8 mouse cellular contexts compared by ENCODE assay signal in genomic region chr8:77610374-77610969, GRCm38 (mm10). TPM values are rescaled to one million over a fixed set of nuclear protein-coding genes. Genes with fewer than 3 reads are reported as not detected.
DNase-seq lines count a peak whose midpoint lies in the region; ATAC-seq and TF ChIP-seq lines count a peak whose summit lies in the region.

Gene Tmem184c (minus strand): TSS chr8:77610698.

- dilution Hi-C loops in CH12.LX (cut with MboI; ENCODE audit: extremely low pct_ligation_motif_present, extremely low pct_unique_long_range_greater_than_20kb, low sequenced_read_pairs), result no loop called here

- TF ChIP-seq CTCF in CH12.LX (conservative IDR thresholded peaks at IDR 0.05 in 1 of 2, IDR thresholded peaks at IDR 0.05 in 1 of 2; ENCODE audit: low read depth in 2 of 2, low read length in 2 of 2), result no peak

- H3K27ac ChIP-seq in CH12.LX (ENCODE audit: insufficient read depth, low read depth), result no peak within 1 kb of the TSS; the same call in 1 of the 2 replicates
- H3K27ac ChIP-seq in forebrain, embryonic 11.5 days (ENCODE audit: low read depth, low read length), result 0 out of 2 replicates have a peak within 1 kb of the TSS, but pooled peaks have one; percentile 25
- no peak within 1 kb of the TSS for H3K27ac ChIP-seq in heart, embryonic 16.5 days (ENCODE audit: low read length)
- H3K27ac ChIP-seq in liver, embryonic 15.5 days (replicated peaks), result no peak within 1 kb of the TSS
- H3K27ac ChIP-seq in neural tube, embryonic 12.5 days, result peak within 1 kb of the TSS; percentile 51; the same call in 1 of the 2 replicates

- peak within 1 kb of the TSS; percentile 81 to 96 (median 91) for H3K4me3 ChIP-seq in CH12.LX (replicated peaks in 1 of 3; ENCODE audit: low read depth in 2 of 3, low read length in 2 of 3, poor library complexity in 1 of 3)
- peak within 1 kb of the TSS; percentile 79 for H3K4me3 ChIP-seq in forebrain, embryonic 11.5 days (ENCODE audit: low read depth, low read length)
- H3K4me3 ChIP-seq in heart, embryonic 16.5 days (ENCODE audit: low read length), result peak within 1 kb of the TSS; percentile 94
- peak within 1 kb of the TSS; percentile 66 for H3K4me3 ChIP-seq in liver, embryonic 15.5 days (replicated peaks)
- peak within 1 kb of the TSS; percentile 74 for H3K4me3 ChIP-seq in neural tube, embryonic 12.5 days

- H3K4me2 ChIP-seq in CH12.LX (ENCODE audit: insufficient read depth, low read depth, poor library complexity, severe bottlenecking), result peak within 1 kb of the TSS; percentile 81
- H3K4me2 ChIP-seq in forebrain, embryonic 11.5 days (ENCODE audit: low read depth, low read length, severe bottlenecking), result peak within 1 kb of the TSS; percentile 70
- peak within 1 kb of the TSS; percentile 95 for H3K4me2 ChIP-seq in heart, embryonic 16.5 days (ENCODE audit: low read depth, low read length)
- H3K4me2 ChIP-seq in liver, embryonic 15.5 days, result peak within 1 kb of the TSS; percentile 83
- H3K4me2 ChIP-seq in neural tube, embryonic 12.5 days (replicated peaks), result peak within 1 kb of the TSS; percentile 76

- peaks cover 10% of the 10 kb centered on the region for H3K79me2 ChIP-seq in CH12.LX (replicated peaks; ENCODE audit: control insufficient read depth, extremely low read depth, insufficient read depth, poor library complexity, severe bottlenecking)

- WGBS in forebrain, embryonic 11.5 days, result under 1% methylated on average over 36 of the region's 36 CpGs
- WGBS in heart, embryonic 16.5 days, result under 1% methylated on average over 36 of the region's 36 CpGs
- WGBS in liver, embryonic 15.5 days (ENCODE audit: insufficient replicate concordance), result under 1% methylated on average over 36 of the region's 36 CpGs
- WGBS in neural tube, embryonic 12.5 days, result under 1% methylated on average over 36 of the region's 36 CpGs

- no peak for TF ChIP-seq EP300 in CH12.LX (IDR thresholded peaks at IDR 0.05; ENCODE audit: low read length)

- no peak for TF ChIP-seq RAD21 in CH12.LX (IDR thresholded peaks at IDR 0.05; ENCODE audit: low read depth, low read length)

- in situ Hi-C loops in CH12.LX (cut with MboI; ENCODE audit: low pct_ligation_motif_present, low pct_unique_long_range_greater_than_20kb, low sequenced_read_pairs), result no loop called here

- peaks cover 2% of the 10 kb centered on the region for H3K9me3 ChIP-seq in CH12.LX (replicated peaks; ENCODE audit: low read length)
- no peaks in the 10 kb centered on the region for H3K9me3 ChIP-seq in forebrain, embryonic 11.5 days (ENCODE audit: control insufficient read depth, low read length)
- no peaks in the 10 kb centered on the region for H3K9me3 ChIP-seq in heart, embryonic 16.5 days (replicated peaks; ENCODE audit: control insufficient read depth, low read length)
- no peaks in the 10 kb centered on the region for H3K9me3 ChIP-seq in liver, embryonic 15.5 days (replicated peaks)
- H3K9me3 ChIP-seq in neural tube, embryonic 12.5 days, result no peaks in the 10 kb centered on the region

- H3K36me3 ChIP-seq in CH12.LX (replicated peaks in 1 of 2; ENCODE audit: control insufficient read depth in 1 of 2, insufficient read depth in 1 of 2, low read length in 1 of 2), result peaks cover 6 to 12% of the 10 kb centered on the region in 2 experiments
- H3K36me3 ChIP-seq in forebrain, embryonic 11.5 days (ENCODE audit: control insufficient read depth, insufficient read depth, low read length), result no peaks in the 10 kb centered on the region
- 0 out of 2 replicates have a peak, but pooled peaks cover under 1% of the 10 kb centered on the region for H3K36me3 ChIP-seq in heart, embryonic 16.5 days (ENCODE audit: control insufficient read depth, insufficient read depth)
- no peaks in the 10 kb centered on the region for H3K36me3 ChIP-seq in liver, embryonic 15.5 days (replicated peaks)
- H3K36me3 ChIP-seq in neural tube, embryonic 12.5 days, result peaks cover 4% of the 10 kb centered on the region

- H3K9ac ChIP-seq in CH12.LX (ENCODE audit: insufficient read depth, low read depth), result peak within 1 kb of the TSS; percentile 57
- peak within 1 kb of the TSS; percentile 75 for H3K9ac ChIP-seq in forebrain, embryonic 11.5 days (ENCODE audit: low read length)
- H3K9ac ChIP-seq in heart, embryonic 16.5 days (ENCODE audit: low read length), result peak within 1 kb of the TSS; percentile 80
- H3K9ac ChIP-seq in liver, embryonic 15.5 days, result peak within 1 kb of the TSS; percentile 33
- H3K9ac ChIP-seq in neural tube, embryonic 12.5 days, result peak within 1 kb of the TSS; percentile 65

- no peaks in the 10 kb centered on the region for H3K27me3 ChIP-seq in CH12.LX (replicated peaks)
- H3K27me3 ChIP-seq in forebrain, embryonic 11.5 days (ENCODE audit: control insufficient read depth, insufficient read depth, low read length), result no peaks in the 10 kb centered on the region
- no peaks in the 10 kb centered on the region for H3K27me3 ChIP-seq in heart, embryonic 16.5 days (ENCODE audit: control insufficient read depth, insufficient read depth, low read length)
- H3K27me3 ChIP-seq in liver, embryonic 15.5 days, result peaks cover 21% of the 10 kb centered on the region
- no peaks in the 10 kb centered on the region for H3K27me3 ChIP-seq in neural tube, embryonic 12.5 days (replicated peaks)

- ATAC-seq in forebrain, embryonic 11.5 days (replicated peaks; ENCODE audit: low FRiP score), result peak; percentile 99
- ATAC-seq in heart, embryonic 16.5 days (replicated peaks; ENCODE audit: extremely low read depth, insufficient read depth, low FRiP score), result peak; percentile 98
- peak; percentile 81 for ATAC-seq in liver, embryonic 15.5 days (ENCODE audit: insufficient read depth)
- ATAC-seq in neural tube, embryonic 12.5 days (ENCODE audit: low FRiP score, low read depth), result peak; percentile 99

- DNase-seq in CH12.LX (ENCODE audit: extremely low read depth), result peak; percentile 99
- DNase-seq in c-Kit-positive CD71-positive TER-119-negative erythroid progenitor cells, embryonic 14.5 days (ENCODE audit: low read depth), result peak; percentile 93
- DNase-seq in forebrain, embryonic 11.5 days (ENCODE audit: low spot score), result peak; percentile 95
- DNase-seq in kidney, postnatal 36 days, result peak; percentile 97
- DNase-seq in telencephalon, adult 2 months (ENCODE audit: low read depth, low spot score), result peak; percentile 99

- H3K4me1 ChIP-seq in CH12.LX (ENCODE audit: control insufficient read depth in 1 of 2, insufficient read depth in 2 of 2), result peaks cover 5 to 18% of the 10 kb centered on the region in 2 experiments
- 0 out of 2 replicates have a peak, but pooled peaks cover 5% of the 10 kb centered on the region for H3K4me1 ChIP-seq in forebrain, embryonic 11.5 days (replicated peaks; ENCODE audit: control insufficient read depth, insufficient read depth, low read length)
- H3K4me1 ChIP-seq in heart, embryonic 16.5 days (ENCODE audit: control insufficient read depth, insufficient read depth, low read length), result peaks cover 9% of the 10 kb centered on the region
- peaks cover 14% of the 10 kb centered on the region for H3K4me1 ChIP-seq in liver, embryonic 15.5 days (replicated peaks)
- H3K4me1 ChIP-seq in neural tube, embryonic 12.5 days, result peaks cover 5% of the 10 kb centered on the region; the same call in 1 of the 2 replicates

- TF ChIP-seq POLR2A in CH12.LX (IDR thresholded peaks at IDR 0.05; ENCODE audit: low read depth, low read length), result peak; percentile 92

TF ChIP-seq in CH12.LX, 34 proteins besides CTCF, POLR2A, EP300 and RAD21 (continues in another document):
- no peak; the same call in 1 of the 2 replicates for TF ChIP-seq IRF4 (IDR thresholded peaks at IDR 0.05; ENCODE audit: low read depth, low read length)
- peak; percentile 94 for TF ChIP-seq ELF1 (IDR thresholded peaks at IDR 0.05; ENCODE audit: low read depth, low read length)
- TF ChIP-seq MAFK (IDR thresholded peaks at IDR 0.05; ENCODE audit: insufficient replicate concordance, low read length), result no peak
- no peak for TF ChIP-seq USF1 (IDR thresholded peaks at IDR 0.05; ENCODE audit: low read depth, low read length)
- TF ChIP-seq GABPA (IDR thresholded peaks at IDR 0.05; ENCODE audit: insufficient replicate concordance, low read depth, low read length), result no peak
- peak; percentile 54; the same call in 1 of the 2 replicates for TF ChIP-seq POLR2AphosphoS2 (IDR thresholded peaks at IDR 0.05; ENCODE audit: low read depth, low read length)
- TF ChIP-seq BHLHE40 (IDR thresholded peaks at IDR 0.05; ENCODE audit: low read depth, low read length), result no peak
- TF ChIP-seq E2F4 (IDR thresholded peaks at IDR 0.05; ENCODE audit: insufficient replicate concordance, low read depth, low read length), result no peak
- TF ChIP-seq SIN3A (IDR thresholded peaks at IDR 0.05; ENCODE audit: low read length), result peak; percentile 72
- TF ChIP-seq CHD1 (IDR thresholded peaks at IDR 0.05; ENCODE audit: low read depth, low read length), result no peak
- TF ChIP-seq HCFC1 (IDR thresholded peaks at IDR 0.05; ENCODE audit: low read depth, low read length), result peak; percentile 80
- TF ChIP-seq PAX5 (IDR thresholded peaks at IDR 0.05; ENCODE audit: low read length), result no peak
- TF ChIP-seq UBTF (IDR thresholded peaks at IDR 0.05; ENCODE audit: low read depth, low read length), result no peak
- peak; percentile 79 for TF ChIP-seq NELFE (IDR thresholded peaks at IDR 0.05; ENCODE audit: low read depth, low read length)
- peak; percentile 61; the same call in 1 of the 2 replicates for TF ChIP-seq TBP (conservative IDR thresholded peaks at IDR 0.05; ENCODE audit: low read depth, low read length)
- TF ChIP-seq MXI1 (IDR thresholded peaks at IDR 0.05; ENCODE audit: low read depth, low read length), result peak; percentile 78
- 0 out of 2 replicates have a peak, but pooled peaks have one; percentile 14 for TF ChIP-seq MYC (IDR thresholded peaks at IDR 0.05; ENCODE audit: low read depth, low read length)
- no peak for TF ChIP-seq MAX (IDR thresholded peaks at IDR 0.05; ENCODE audit: low read length)
- TF ChIP-seq ZMIZ1 (IDR thresholded peaks at IDR 0.05; ENCODE audit: low read depth, low read length), result peak; percentile 66; the same call in 1 of the 2 replicates
- TF ChIP-seq ETS1 (conservative IDR thresholded peaks at IDR 0.05; ENCODE audit: low read depth, low read length), result 0 out of 2 replicates have a peak, but pooled peaks have one; percentile 26
- peak; percentile 51; the same call in 1 of the 2 replicates for TF ChIP-seq KAT2A (IDR thresholded peaks at IDR 0.05; ENCODE audit: insufficient replicate concordance, low read length)
- no peak for TF ChIP-seq CHD2 (IDR thresholded peaks at IDR 0.05; ENCODE audit: low read length)

RNA-seq across cellular contexts. Expression of gene Tmem184c, which starts in this region (rescaled TPM):
- 25.1 and 29.0 TPM in 2 replicates for total RNA-seq in CH12.LX (2012; rRNA removed)
- total RNA-seq in CH12.LX (2014; rRNA removed), result 53.2 and 60.4 TPM in 2 replicates
- 29.1 and 29.5 TPM in 2 replicates for polyA plus RNA-seq in CH12.LX (2012; ENCODE audit: insufficient read length, low read depth)
- polyA plus RNA-seq in forebrain, embryonic 11.5 days (2014; fragmentation: Nextera tagmentation; extraction: Ambion mirVana), result 49.6 and 58.0 TPM in 2 replicates
- polyA plus RNA-seq in heart, embryonic 16.5 days (2015; fragmentation: Nextera tagmentation; extraction: Ambion mirVana), result 19.9 and 23.6 TPM in 2 replicates
- 3.4 TPM in 2 replicates for polyA plus RNA-seq in liver, embryonic 15.5 days (2015; fragmentation: Nextera tagmentation; extraction: Ambion mirVana)
- 61.5 and 64.0 TPM in 2 replicates for polyA plus RNA-seq in neural tube, embryonic 12.5 days (2016; fragmentation: Nextera tagmentation; extraction: Ambion mirVana)

Comparison
In these comparisons a context has a peak if more than half of its experiments do, and no peak if none do; other contexts are left out.
1. H3K27ac ChIP-seq: peak in forebrain, embryonic 11.5 days (single experiment) and neural tube, embryonic 12.5 days (single experiment); none in CH12.LX (single experiment), heart, embryonic 16.5 days (single experiment) and liver, embryonic 15.5 days (single experiment).
2. Peak in every context shown above with its lines, with median percentiles within 50 percentile points of each other: DNase-seq, H3K4me2 ChIP-seq, H3K4me3 ChIP-seq, H3K9ac ChIP-seq and ATAC-seq.